Mouse (Mus musculus): Measurements from ENCODE around the gene Zc3h6.

- TF ChIP-seq CTCF (IDR thresholded peaks at IDR 0.05; ENCODE audit: borderline replicate concordance, insufficient read depth, low read length) (no peak), POLR2A (IDR thresholded peaks at IDR 0.05; ENCODE audit: low read depth, low read length) (no peak)
These were observed 79.1 kb downstream of the Zc3h6 start for GRCm38 (mm10) chr2:129046172-129046845.

Measured in embryonic fibroblast, embryonic 13.5 days (primary cell).